Mouse (Mus musculus) left cerebral cortex, adult 2 months (tissue): ENCODE measurements around the gene Ptpn1. TPM values are rescaled to one million over a fixed set of nuclear protein-coding genes. Genes with fewer than 3 reads are reported as not detected.

Source experiments
- DNase-seq, 2 experiments: peaks; one replicate each; pipeline ENCODE4 v3.0.0; 2021 to 2022; ENCODE audit warnings: low spot score in 2 of 2, mixed read lengths in 1 of 2; ENCODE audit errors: extremely low spot score in 1 of 2
- H3K27ac ChIP-seq: fragments of 200-600 bp; 2 replicates; pipeline ENCODE4 v1.8.1; 2022
- H3K4me3 ChIP-seq: fragments of 200-600 bp; 2 replicates; pipeline ENCODE4 v1.8.1; 2022
- CTCF ChIP-seq: fragments of 200-600 bp; IDR thresholded peaks from 2 replicates; pipeline ENCODE4 v1.8.1; 2022; ENCODE audit warnings: antibody characterized with exemption, mild to moderate bottlenecking, moderate library complexity
- intact Hi-C: fragments of 180-260 bp; cut with DNase I; formaldehyde crosslinking; loops from one replicate; pipeline ENCODE4 v1.15.1; 2025
- total RNA-seq, 2 experiments: library from RNA; stranded (reverse); gene quantifications; 2 replicates each; pipeline ENCODE4 v1.2.3; 2021

The Ptpn1 gene
- total RNA-seq, 2 experiments from 2014 or later, result 52.0 to 69.0 TPM

- no peak for DNase-seq
- TF ChIP-seq CTCF, result no peak; the same call in 1 of the 2 replicates
- no peak overlapping the region for H3K27ac ChIP-seq
- intact Hi-C loops, result no loop called here
- H3K4me3 ChIP-seq, result no peak overlapping the region
These were observed 96.5 kb downstream of the Ptpn1 start for GRCm38 (mm10) chr2:168028376-168028775.

Other genes starting within 250 kb of the Ptpn1 start
- 10 to 100 TPM; 15.1 to 19.2 TPM for gene Cebpb, start 243.1 kb upstream of the Ptpn1 start, total RNA-seq
- gene Tmem189, start 242.2 kb upstream of the Ptpn1 start, total RNA-seq, result 10 to 100 TPM; 42.3 to 43.0 TPM
- under 1 TPM; 0.21 to 0.61 TPM for gene Ripor3, start 78.6 kb downstream of the Ptpn1 start, total RNA-seq
- gene Pard6b, start 148.9 kb downstream of the Ptpn1 start, total RNA-seq, result 1 to 10 TPM; 5.5 to 6.8 TPM